Mouse (Mus musculus) layer of hippocampus, postnatal 36 days (tissue): ENCODE measurements around the gene Agmat. TPM values are rescaled to one million over a fixed set of nuclear protein-coding genes. Genes with fewer than 3 reads are reported as not detected.

Experiments used
- DNase-seq, 2 experiments: peaks; one replicate each; pipeline ENCODE4 v3.0.0; 2022
- total RNA-seq, 2 experiments: library from RNA; stranded (reverse); gene quantifications; 2 replicates each; pipeline ENCODE4 v1.2.3; 2021

Gene Agmat
- total RNA-seq, 2 experiments from 2014 or later: 0.32 TPM; not detected in 1

DNA sequence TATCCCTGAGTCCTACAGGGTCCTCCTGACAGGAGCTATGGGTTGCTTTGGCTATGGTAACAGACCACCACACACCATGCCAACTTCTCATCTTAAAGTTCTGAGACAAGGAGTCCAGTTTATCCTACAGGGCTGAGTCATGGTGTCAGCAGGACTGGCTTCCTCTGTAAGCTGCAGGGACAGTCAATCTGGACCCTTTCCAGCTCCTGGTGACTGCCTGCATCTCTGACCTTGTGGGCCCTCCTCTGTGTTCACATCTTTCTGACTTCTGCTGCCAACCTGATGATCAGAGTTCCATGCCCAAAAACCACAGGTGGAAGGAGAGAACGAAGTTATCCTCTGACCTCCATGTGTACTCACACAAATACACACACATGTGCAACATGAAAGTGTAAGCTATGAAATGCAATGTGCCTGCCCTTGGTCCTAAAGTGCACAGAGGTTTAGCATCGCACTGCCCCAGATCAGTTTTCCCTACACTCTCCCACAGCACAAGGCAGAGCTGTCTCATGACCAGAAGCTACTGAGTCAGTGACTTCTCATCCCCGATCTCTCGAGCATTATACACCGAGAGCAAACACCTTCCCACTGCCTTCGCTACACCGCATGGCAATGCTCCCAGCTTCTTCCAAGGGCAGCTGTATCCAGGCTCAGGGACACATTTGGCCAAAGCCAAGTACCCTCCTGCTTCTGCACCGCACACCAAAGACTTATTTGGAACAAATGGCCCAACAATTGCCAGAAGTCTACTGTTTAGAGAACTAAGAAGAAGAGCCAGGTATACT is 34.9 kb downstream of the Agmat start:
- DNase-seq: no peak

GRCm38 (mm10) chr4:141784835-141785234 is 38.4 kb downstream of the Agmat start:
- no peak for DNase-seq

DNA sequence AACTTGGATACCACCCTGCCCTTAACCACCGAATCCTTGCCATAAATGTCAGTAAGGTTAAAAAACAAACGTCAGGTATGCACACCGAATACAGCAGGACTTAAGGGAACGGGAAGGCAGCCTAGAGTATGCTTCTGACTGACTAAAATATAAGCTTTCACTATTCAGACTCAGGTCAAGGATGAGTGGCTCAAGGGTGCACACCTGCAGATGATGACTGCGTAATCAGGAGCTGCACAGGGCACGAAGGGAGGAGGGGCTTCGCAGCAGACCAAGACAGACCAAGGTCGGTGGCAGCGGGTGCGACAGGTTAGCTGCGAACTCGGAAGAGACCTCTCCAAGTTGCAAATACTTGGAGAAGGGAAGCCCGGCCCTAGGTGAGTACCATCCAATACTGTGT is 39.7 kb downstream of the Agmat start:
- no peak for DNase-seq

- DNase-seq: no peak
These were observed 40.6 kb downstream of the Agmat start for GRCm38 (mm10) chr4:141787046-141787445.

- DNase-seq: no peak
These were observed 41.0 kb downstream of the Agmat start for GRCm38 (mm10) chr4:141787462-141787861.

GRCm38 (mm10) chr4:141789564-141790218 is 43.2 kb downstream of the Agmat start:
- DNase-seq: no peak

- peak; percentile 97 for DNase-seq
These were observed 44.1 kb downstream of the Agmat start, which contains the start of gene Dnajc16 for GRCm38 (mm10) chr4:141790524-141790990. Gene Dnajc16, minus strand, starts transcription at chr4:141790931.

DNA sequence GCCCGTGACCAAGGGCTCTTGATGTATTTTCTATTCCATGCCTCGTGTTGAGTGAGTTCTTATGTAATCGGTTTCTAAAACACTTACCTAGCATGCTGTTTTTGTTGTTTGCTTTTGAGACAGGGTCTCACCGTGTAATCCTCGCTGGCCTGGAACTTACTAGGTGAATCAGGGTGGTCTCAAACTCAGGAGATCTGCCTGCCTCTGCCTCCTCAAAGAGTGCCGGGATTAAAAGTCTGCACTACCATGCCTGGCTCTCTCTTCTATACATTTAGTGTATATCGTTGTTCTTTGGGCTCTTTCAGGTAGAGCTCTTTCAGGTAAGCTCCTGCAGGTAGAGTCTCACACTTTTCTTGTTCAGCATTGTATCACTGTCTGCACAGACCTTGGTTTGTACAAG is 45.0 kb downstream of the Agmat start:
- DNase-seq: no peak

GRCm38 (mm10) chr4:141791951-141792350 is 45.5 kb downstream of the Agmat start:
- DNase-seq: no peak

DNA sequence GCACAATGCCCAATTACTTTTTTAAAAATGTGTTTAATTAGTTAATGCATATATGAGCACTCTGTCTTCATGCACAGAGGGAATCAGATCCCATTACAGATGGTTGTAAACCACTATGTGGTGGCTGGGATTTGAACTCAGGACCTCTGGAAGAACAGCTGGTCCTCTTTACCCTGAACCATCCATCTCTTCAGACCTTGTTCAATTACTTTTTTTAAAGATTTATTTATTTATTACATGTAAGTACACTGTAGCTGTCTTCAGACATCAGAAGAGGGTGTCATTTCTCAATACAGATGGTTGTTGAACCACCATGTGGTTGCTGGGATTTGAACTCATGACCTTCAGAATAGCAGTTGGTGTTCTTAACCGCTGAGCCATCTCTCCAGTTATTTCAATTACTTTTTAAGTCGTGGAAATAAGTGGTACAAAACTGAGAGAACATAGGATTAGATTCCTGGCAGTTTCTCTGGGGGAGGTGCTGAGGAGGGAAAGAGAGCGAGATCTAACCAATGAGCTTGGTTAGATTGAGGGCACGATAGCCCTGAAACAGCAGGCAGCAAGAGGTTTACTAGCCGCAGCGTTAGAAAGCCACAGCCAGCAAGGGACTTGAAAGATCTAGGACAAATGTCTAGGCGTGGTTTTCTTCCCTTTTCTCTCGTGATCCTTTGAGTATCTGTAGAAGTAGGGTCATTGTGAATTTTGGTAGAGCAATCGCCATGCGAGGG is 46.2 kb downstream of the Agmat start:
- no peak for DNase-seq

- peak; percentile 94 to 96 for DNase-seq
These were observed 47.0 kb downstream of the Agmat start, which contains the start of gene Casp9 for GRCm38 (mm10) chr4:141793282-141794151. Gene Casp9, plus strand, starts transcription at chr4:141793612.

GRCm38 (mm10) chr4:141794152-141794535 is 47.7 kb downstream of the Agmat start:
- DNase-seq: no peak

GRCm38 (mm10) chr4:141796356-141796755 is 49.9 kb downstream of the Agmat start:
- no peak for DNase-seq

DNA sequence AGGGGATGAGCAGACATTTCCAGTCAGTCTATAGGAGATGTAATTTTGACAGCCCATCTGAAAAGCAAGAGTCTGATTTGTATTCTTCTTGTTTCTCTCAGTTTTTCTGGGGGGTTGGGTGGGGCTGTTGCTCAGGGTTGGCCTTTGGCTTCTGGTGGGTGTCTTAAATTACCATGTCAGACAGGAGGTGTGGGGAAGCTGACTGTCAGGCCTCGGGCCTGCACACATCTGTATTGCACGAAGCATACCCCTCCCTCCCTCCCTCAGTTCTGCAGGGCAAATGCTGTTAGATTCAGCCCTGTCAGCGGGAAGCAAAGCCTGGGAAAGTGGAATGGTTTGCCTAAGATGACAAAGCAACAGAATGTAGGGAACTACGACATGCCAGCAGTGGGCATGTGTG is 50.5 kb downstream of the Agmat start:
- no peak for DNase-seq

DNA sequence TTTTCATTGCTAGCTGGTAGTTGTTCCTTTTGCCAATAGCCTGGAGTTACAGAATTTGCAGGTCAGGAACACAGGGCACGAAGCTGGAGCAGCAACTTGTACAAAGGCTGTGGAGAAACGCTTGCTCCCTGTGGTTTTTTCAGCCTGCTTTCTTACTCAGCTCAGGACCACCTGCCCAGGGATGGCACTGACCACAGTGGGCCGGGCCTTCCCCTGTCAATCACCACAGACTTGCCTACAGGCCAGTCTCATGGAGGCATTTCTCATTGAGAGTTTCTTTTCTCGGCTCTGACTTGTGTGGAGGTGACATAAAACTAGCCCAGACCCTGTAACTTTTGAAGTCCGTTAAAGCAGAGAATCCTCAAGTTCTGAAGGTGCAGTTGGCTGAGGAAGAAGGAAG is 51.1 kb downstream of the Agmat start:
- DNase-seq: no peak

DNA sequence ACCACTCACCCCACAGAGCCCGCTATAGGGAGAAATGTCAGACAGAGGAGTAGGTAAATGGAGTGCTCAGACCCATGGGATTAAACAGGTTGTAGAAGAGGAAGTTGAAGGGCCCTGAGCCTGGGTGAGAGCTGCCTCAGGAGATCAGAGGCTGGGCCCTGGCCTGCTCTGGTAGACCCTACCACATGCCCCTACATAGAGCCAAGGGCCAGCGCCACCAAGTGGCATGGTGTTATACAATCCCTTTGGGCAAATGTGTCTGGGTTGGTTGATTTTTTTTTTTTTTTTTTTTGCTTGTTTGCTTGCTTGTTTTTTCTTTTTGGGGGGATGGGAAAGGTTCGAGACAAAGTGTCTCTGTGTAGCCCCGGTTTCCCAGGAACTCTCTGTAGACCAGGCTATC is 57.6 kb downstream of the Agmat start:
- DNase-seq: no peak

- no peak for DNase-seq
These were observed 59.4 kb downstream of the Agmat start for GRCm38 (mm10) chr4:141805886-141806285.

Other genes with a start within 250 kb of the Agmat start
- gene Spen, start 208.1 kb upstream of the Agmat start, total RNA-seq: 10 to 100 TPM; 55.3 to 66.7 TPM
- gene Fblim1, start 140.6 kb upstream of the Agmat start, total RNA-seq: 1 to 10 TPM in 1 of 2 experiments, under 1 TPM in 1; 0.50 to 1.0 TPM
- gene Tmem82, start 128.0 kb upstream of the Agmat start, total RNA-seq: under 1 TPM; 0.28 to 0.42 TPM
- gene Slc25a34, start 122.9 kb upstream of the Agmat start, total RNA-seq: 1 to 10 TPM; 2.6 to 2.9 TPM
- 10 to 100 TPM; 67.4 to 81.7 TPM for gene Plekhm2, start 81.8 kb upstream of the Agmat start, total RNA-seq
- not detected for gene Rsc1a1, start 61.1 kb upstream of the Agmat start, total RNA-seq
- gene Ddi2, start 23.3 kb upstream of the Agmat start, total RNA-seq: 10 to 100 TPM; 45.1 to 46.9 TPM
- 10 to 100 TPM; 43.3 to 45.0 TPM for gene Dnajc16, start 44.3 kb downstream of the Agmat start, total RNA-seq
- gene Casp9, start 46.9 kb downstream of the Agmat start, total RNA-seq: 10 to 100 TPM; 19.9 to 21.1 TPM
- gene Cela2a, start 79.5 kb downstream of the Agmat start, total RNA-seq: not detected
- not detected for gene Ctrc, start 99.7 kb downstream of the Agmat start, total RNA-seq
- gene Efhd2, start 128.2 kb downstream of the Agmat start, total RNA-seq: 100 to 1,000 TPM; 135 to 143 TPM